Mouse (Mus musculus) lung, adult 2 months (tissue): ENCODE results near the gene Tead4.

Experiments used
- CTCF ChIP-seq: fragments of 200-500 bp; IDR thresholded peaks from 2 replicates; pipeline ENCODE4 v1.5.1; 2011; ENCODE audit warnings: mild to moderate bottlenecking, low read length, control low read depth; ENCODE audit not compliant: insufficient read depth
- POLR2A ChIP-seq: fragments of 200-500 bp; IDR thresholded peaks from 2 replicates; pipeline ENCODE4 v1.6.1; 2011; ENCODE audit warnings: low read depth, mild to moderate bottlenecking, control low read depth, low read length, borderline replicate concordance; ENCODE audit errors: extremely low read depth

- no peak for TF ChIP-seq CTCF
- TF ChIP-seq POLR2A: no peak
Observed at GRCm38 (mm10) chr6:128226941-128227340, 73.7 kb downstream of the Tead4 start.
